9 mouse cellular contexts compared by ENCODE assay signal in genomic region chr12:95690819-95691218, GRCm38 (mm10). TPM values are rescaled to one million over a fixed set of nuclear protein-coding genes. Genes with fewer than 3 reads are reported as not detected.
DNase-seq lines count a peak whose midpoint lies in the region; ATAC-seq and TF ChIP-seq lines count a peak whose summit lies in the region.
"Had no signal": no experiment of that assay in that cellular context is flagged by ENCODE, and none has a peak within 500 bp of the region (broad histone marks: within the 10 kb centered on the region; RNA-seq: fewer than 3 reads in every experiment).

No protein-coding gene starts in this region.

- POLR2A ChIA-PET in Patski (lab: Charles Lee): no interaction called here

- H3K4me1 ChIP-seq in forebrain, embryonic 14.5 days (ENCODE audit: control insufficient read depth, insufficient read depth, low read length): peaks cover 6% of the 10 kb centered on the region; the same call in 1 of the 2 replicates
- H3K4me1 ChIP-seq in midbrain, embryonic 13.5 days (replicated peaks): peaks cover 51% of the 10 kb centered on the region

- TF ChIP-seq CTCF in Patski (IDR thresholded peaks at IDR 0.05): peak; percentile 74
- peak; percentile 84 for TF ChIP-seq CTCF in layer of hippocampus, adult 2 months (conservative IDR thresholded peaks at IDR 0.05)

- in situ Hi-C loops in Patski (cut with MboI; ENCODE audit: low pct_unique_long_range_greater_than_20kb): no loop called here

- H3K27me3 ChIP-seq in Patski: no peaks in the 10 kb centered on the region
- H3K27me3 ChIP-seq in forebrain, embryonic 14.5 days (replicated peaks; ENCODE audit: control insufficient read depth, insufficient read depth, low read length): no peaks in the 10 kb centered on the region
- H3K27me3 ChIP-seq in midbrain, embryonic 13.5 days: peaks cover 20% of the 10 kb centered on the region

- no peaks in the 10 kb centered on the region for H3K36me3 ChIP-seq in forebrain, embryonic 14.5 days (ENCODE audit: control insufficient read depth, insufficient read depth, low read length)
- H3K36me3 ChIP-seq in midbrain, embryonic 13.5 days: no peaks in the 10 kb centered on the region

- H3K9ac ChIP-seq in forebrain, embryonic 14.5 days (ENCODE audit: low read length): no peak overlapping the region
- H3K9ac ChIP-seq in midbrain, embryonic 13.5 days (replicated peaks): no peak overlapping the region

- peak overlapping the region; percentile 83; the same call in 1 of the 2 replicates for H3K4me2 ChIP-seq in forebrain, embryonic 14.5 days (ENCODE audit: low read length)
- H3K4me2 ChIP-seq in midbrain, embryonic 13.5 days (replicated peaks): peak overlapping the region; percentile 82

- DNase-seq in heart, adult 18-20 months: peak; percentile 20 to 42
- DNase-seq in heart, postnatal 25 days (ENCODE audit: low spot score): no peak
- no peak for DNase-seq in Patski (ENCODE audit: low read depth, low spot score)
- DNase-seq in forebrain, embryonic 14.5 days (ENCODE audit: low spot score): peak; percentile 89
- peak in 1 of 2 experiments; percentile 39 for DNase-seq in layer of hippocampus, adult 2 months (ENCODE audit: low spot score in 2 of 2)
- no peak for DNase-seq in ovary, postnatal 14 days (ENCODE audit: low spot score)

- no peaks in the 10 kb centered on the region for H3K9me3 ChIP-seq in forebrain, embryonic 14.5 days (replicated peaks; ENCODE audit: control insufficient read depth, low read length)
- H3K9me3 ChIP-seq in midbrain, embryonic 13.5 days: no peaks in the 10 kb centered on the region

- no peak overlapping the region for H3K27ac ChIP-seq in forebrain, embryonic 14.5 days (ENCODE audit: low read depth, low read length)
- peak overlapping the region; percentile 49; the same call in 1 of the 2 replicates for H3K27ac ChIP-seq in layer of hippocampus, adult 2 months
- H3K27ac ChIP-seq in midbrain, embryonic 13.5 days: no peak overlapping the region

- WGBS in forebrain, embryonic 14.5 days: 3% methylated on average over 9 of the region's 9 CpGs
- 4% methylated on average over 9 of the region's 9 CpGs for WGBS in midbrain, embryonic 13.5 days

- ATAC-seq in Patski: peak; percentile 34
- ATAC-seq in forebrain, embryonic 14.5 days: no peak
- ATAC-seq in midbrain, embryonic 13.5 days: no peak
- no peak for ATAC-seq in megakaryocyte-erythroid progenitor cell, adult 5-6 weeks (replicated peaks; ENCODE audit: low FRiP score, low TSS enrichment, poor library complexity, severe bottlenecking)

- CTCF ChIA-PET in Patski (lab: Charles Lee): interaction anchor here (1.1 to 1.4 kb wide), 2 partner anchors 10 to 224 kb away, joined by 3 read pairs; no protein-coding TSS in a partner anchor

- H3K4me3 ChIP-seq in forebrain, embryonic 14.5 days (ENCODE audit: low read depth, low read length): no peak overlapping the region
- no peak overlapping the region for H3K4me3 ChIP-seq in layer of hippocampus, adult 2 months
- H3K4me3 ChIP-seq in midbrain, embryonic 13.5 days (replicated peaks): no peak overlapping the region

- intact Hi-C loops in heart, postnatal 25 days (cut with DNase I): loop anchor here (5.0 to 10.0 kb wide), 3 partner anchors 1106 to 1496 kb away; no protein-coding TSS in a partner anchor

RNA-seq across cellular contexts. Expression of gene Flrt2, which starts 1.2 kb away (rescaled TPM):
- 1 to 10 TPM; 4.5 to 7.3 TPM for total RNA-seq in heart, adult 18-20 months (2021)
- total RNA-seq in heart, postnatal 25 days (2021): 1 to 10 TPM; 7.6 to 9.4 TPM
- 2.3 TPM for polyA plus RNA-seq in Patski (2021)
- 31.0 and 40.0 TPM in 2 replicates for polyA plus RNA-seq in forebrain, embryonic 14.5 days (2014; fragmentation: Nextera tagmentation; extraction: Ambion mirVana)
- total RNA-seq in layer of hippocampus, adult 2 months (2021): 10 to 100 TPM; 38.9 to 40.7 TPM
- 17.1 and 22.7 TPM in 2 replicates for polyA plus RNA-seq in midbrain, embryonic 13.5 days (2015; fragmentation: Nextera tagmentation; extraction: Ambion mirVana)
- total RNA-seq in megakaryocyte-erythroid progenitor cell, adult 5-6 weeks (2014; fragmentation: Nextera tagmentation): not detected in 2 replicates
- total RNA-seq in megakaryocyte-erythroid progenitor cell, adult 5-6 weeks (2017): not detected in 2 replicates
- total RNA-seq: MEL had no signal

Comparison
In these comparisons a context has a peak if more than half of its experiments do, and no peak if none do; other contexts are left out.
1. DNase-seq: peak in heart, adult 18-20 months (2 of 2) and forebrain, embryonic 14.5 days (single experiment); none in heart, postnatal 25 days (single experiment), Patski (single experiment) and ovary, postnatal 14 days (single experiment).
2. RNA of gene Flrt2, which starts 1.2 kb away (total RNA-seq): 38.9 to 40.7 TPM in layer of hippocampus, adult 2 months, 7.6 to 9.4 TPM in heart, postnatal 25 days and 4.5 to 7.3 TPM in heart, adult 18-20 months; not detected in megakaryocyte-erythroid progenitor cell, adult 5-6 weeks; every median in the first group is over 4 times any median in the second.